Mouse (Mus musculus) ovary, adult 10 weeks (tissue): ENCODE measurements around the gene Gucy2f. TPM values are rescaled to one million over a fixed set of nuclear protein-coding genes. Genes with fewer than 3 reads are reported as not detected.

Experiments
- polyA plus RNA-seq: library from polyadenylated mRNA; stranded (reverse); fragments of 350-450 nt; fragmentation: Illumina TruSeq; extraction: RNeasy Lipid Tissue Mini Kit (QIAGEN cat#74804); gene quantifications from one replicate; pipeline ENCODE4 v1.2.3, GENCODE M21; 2014

Gucy2f gene
- polyA plus RNA-seq = 0.09 TPM

DNA sequence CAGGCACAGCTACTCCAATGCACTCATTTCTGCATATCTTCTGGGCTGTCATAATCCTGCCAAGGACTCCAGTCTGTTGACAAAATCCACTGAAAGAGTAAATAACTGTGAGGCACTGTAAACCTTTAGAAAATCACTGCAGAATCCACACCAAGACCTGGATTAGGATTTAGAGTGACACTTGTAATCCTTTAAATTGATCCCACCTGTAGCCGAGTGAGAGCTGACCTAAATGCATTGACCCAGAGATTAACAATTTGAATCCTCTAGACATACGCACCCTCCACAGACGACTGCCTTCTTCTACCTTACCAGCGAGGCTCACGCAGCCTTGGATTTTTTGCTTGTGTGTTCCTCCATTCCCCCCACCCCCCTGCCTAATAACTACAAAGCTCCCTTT is at the start of gene Gucy2f:
Gucy2f (minus strand) TSS at position 101 of the 400 bp plus-strand sequence.

DNA sequence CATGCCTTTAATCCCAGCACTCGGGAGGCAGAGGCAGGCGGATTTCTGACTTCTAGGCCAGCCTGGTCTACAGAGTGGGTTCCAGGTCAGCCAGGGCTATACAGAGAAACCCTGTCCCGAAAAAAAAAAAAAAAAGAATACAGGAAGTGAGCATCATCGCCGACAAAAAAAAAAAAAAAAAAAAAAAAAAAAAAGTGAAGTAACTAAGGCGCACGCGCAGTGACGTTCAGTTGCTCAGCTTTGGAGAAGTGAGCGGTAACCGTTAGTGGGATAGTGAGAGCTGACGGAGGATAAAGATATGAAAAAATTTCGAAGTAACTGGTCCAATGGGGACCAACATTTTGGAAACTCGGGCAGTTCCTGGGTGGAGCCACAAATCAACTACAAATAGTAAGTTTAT is 29.8 kb upstream of the Gucy2f start, which contains the start of gene Nxt2:
Nxt2 (plus strand) TSS at position 229 of the 400 bp plus-strand sequence.

Other genes with a start within 250 kb of the Gucy2f start
- gene Nxt2, start 29.8 kb upstream of the Gucy2f start, polyA plus RNA-seq = 88.5 TPM
- gene Kcne1l, start 109.4 kb upstream of the Gucy2f start, polyA plus RNA-seq = not detected
- 158 TPM for gene Acsl4, start 193.6 kb upstream of the Gucy2f start, polyA plus RNA-seq